Mouse (Mus musculus): ENCODE measurements around the gene Set. TPM values are rescaled to one million over a fixed set of nuclear protein-coding genes. Genes with fewer than 3 reads are reported as not detected.

Gene Set
- polyA plus RNA-seq, 1 experiment from 2014 or later: 659 TPM

DNA sequence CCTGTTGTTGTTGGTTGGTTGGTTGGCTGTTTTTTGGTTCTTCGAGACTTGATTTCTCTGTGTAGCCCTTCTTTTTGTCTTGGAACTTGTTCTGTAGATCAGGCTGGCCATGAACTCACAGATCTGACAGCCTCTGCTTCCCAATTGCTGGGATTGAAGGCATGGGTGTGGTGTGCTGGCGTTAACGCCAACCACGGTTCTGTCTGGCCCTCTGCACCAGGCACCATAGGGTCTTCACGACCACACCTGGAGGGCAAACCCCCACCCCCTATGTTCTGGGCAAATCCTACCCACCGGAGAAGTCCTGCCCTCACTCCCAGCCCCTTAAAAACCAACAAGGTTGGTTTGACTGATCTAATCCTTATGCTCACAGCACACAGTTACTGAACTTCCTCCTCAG, 19.8 kb downstream of the Set start:
- DNase-seq (ENCODE audit: low spot score) (no peak), ATAC-seq (replicated peaks; ENCODE audit: low FRiP score) (0 out of 2 replicates have a peak, but pooled peaks have one; percentile 3)
- peaks cover 5% of the 10 kb centered on the region; the same call in 1 of the 2 replicates for H3K36me3 ChIP-seq (ENCODE audit: control insufficient read depth, insufficient read depth, low read length)
- H3K27ac ChIP-seq (ENCODE audit: low read depth, low read length): no peak overlapping the region; the same call in 1 of the 2 replicates
- peaks cover 8% of the 10 kb centered on the region; the same call in 1 of the 2 replicates for H3K4me1 ChIP-seq (replicated peaks; ENCODE audit: control insufficient read depth, insufficient read depth, low read length)
- H3K4me3 ChIP-seq (ENCODE audit: low read depth, low read length): peak overlapping the region; percentile 71; the same call in 1 of the 2 replicates
- no peaks in the 10 kb centered on the region for H3K27me3 ChIP-seq (replicated peaks; ENCODE audit: control insufficient read depth, insufficient read depth, low read length)
- H3K4me2 ChIP-seq: peak overlapping the region; percentile 98
- H3K9me3 ChIP-seq (ENCODE audit: control insufficient read depth, low read length): no peaks in the 10 kb centered on the region
- peak overlapping the region; percentile 43; the same call in 1 of the 2 replicates for H3K9ac ChIP-seq (ENCODE audit: low read depth, low read length)
- WGBS: 58% methylated on average over 6 of the region's 6 CpGs

DNA sequence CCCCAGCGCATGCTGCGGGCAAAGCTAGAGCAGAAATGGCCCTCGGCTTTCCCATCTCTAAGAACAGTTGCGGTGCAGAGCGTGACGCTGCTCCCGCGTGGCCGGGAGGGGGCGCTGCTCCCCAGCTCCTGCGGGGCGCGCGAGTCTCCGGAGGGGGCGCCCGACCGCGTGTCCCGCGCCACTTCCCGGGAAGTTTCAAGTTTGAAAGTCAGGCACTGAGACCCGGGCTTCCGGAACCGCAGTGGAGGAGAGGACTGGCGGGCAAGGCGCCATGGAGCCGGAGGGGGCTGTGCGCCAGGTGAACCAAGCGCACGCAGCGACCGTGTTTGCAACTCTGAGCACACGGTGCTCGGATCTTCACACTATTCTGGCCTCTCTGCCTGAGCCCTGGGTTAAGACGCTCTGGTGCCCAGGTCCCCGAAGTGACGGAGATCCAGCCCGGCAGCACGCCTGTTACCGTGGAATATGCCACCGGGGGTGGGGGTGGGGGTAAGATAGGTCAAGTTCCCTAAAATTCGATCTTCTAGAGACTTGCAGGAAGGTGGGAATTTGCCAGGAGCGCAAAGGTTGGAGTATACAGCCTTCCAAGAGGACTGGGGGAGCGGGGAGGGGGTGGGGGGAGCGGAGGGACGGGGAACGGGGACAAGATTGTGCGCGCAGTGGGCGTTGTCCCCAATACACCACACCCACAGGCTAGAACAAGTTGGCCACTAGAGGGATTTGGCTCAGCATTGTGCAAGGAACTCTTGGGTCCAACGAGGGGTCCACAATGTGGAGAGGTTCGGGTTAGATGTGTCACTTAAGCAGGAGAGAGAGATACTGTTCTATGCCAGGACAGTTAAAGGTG, 20.5 kb downstream of the Set start, which contains the start of gene Pkn3:
Gene Pkn3, plus strand, starts transcription at position 183 of the 847 bp plus-strand sequence.
- H3K27ac ChIP-seq (ENCODE audit: low read depth, low read length): peak within 1 kb of the TSS; percentile 88
- under 1% methylated on average over 53 of the region's 53 CpGs for WGBS
- peaks cover 8% of the 10 kb centered on the region; the same call in 1 of the 2 replicates for H3K4me1 ChIP-seq (replicated peaks; ENCODE audit: control insufficient read depth, insufficient read depth, low read length)
- DNase-seq (ENCODE audit: low spot score) (peak; percentile 87), ATAC-seq (replicated peaks; ENCODE audit: low FRiP score) (peak; percentile 75)
- peak within 1 kb of the TSS; percentile 71 for H3K4me3 ChIP-seq (ENCODE audit: low read depth, low read length)
- no peaks in the 10 kb centered on the region for H3K27me3 ChIP-seq (replicated peaks; ENCODE audit: control insufficient read depth, insufficient read depth, low read length)
- H3K4me2 ChIP-seq: peak within 1 kb of the TSS; percentile 98
- no peaks in the 10 kb centered on the region for H3K9me3 ChIP-seq (ENCODE audit: control insufficient read depth, low read length)
- H3K9ac ChIP-seq (ENCODE audit: low read depth, low read length): peak within 1 kb of the TSS; percentile 82
- peaks cover 2% of the 10 kb centered on the region; the same call in 1 of the 2 replicates for H3K36me3 ChIP-seq (ENCODE audit: control insufficient read depth, insufficient read depth, low read length)

DNA sequence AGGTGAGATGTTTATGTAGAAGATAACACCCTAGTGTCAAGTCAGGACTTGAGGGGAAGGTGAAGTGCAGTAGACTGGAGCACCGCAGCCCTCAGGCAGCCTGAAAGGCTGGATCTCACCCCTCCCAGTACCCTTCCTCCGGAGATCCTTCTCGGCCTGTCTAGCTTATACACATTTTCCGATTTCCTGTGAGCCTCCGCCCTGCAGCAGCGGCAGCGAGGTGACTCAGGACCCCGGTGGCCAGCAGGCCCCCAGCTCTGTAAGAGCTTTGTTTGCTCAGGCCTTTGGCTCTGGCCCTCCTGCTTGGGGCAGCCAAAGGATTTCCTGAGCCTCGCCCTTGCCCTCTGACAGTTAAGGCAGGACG, 21.2 kb downstream of the Set start:
- H3K9ac ChIP-seq (ENCODE audit: low read depth, low read length): peak overlapping the region; percentile 82; the same call in 1 of the 2 replicates
- 15% methylated on average over 10 of the region's 10 CpGs for WGBS
- peak; percentile 24 for ATAC-seq (replicated peaks; ENCODE audit: low FRiP score)

DNA sequence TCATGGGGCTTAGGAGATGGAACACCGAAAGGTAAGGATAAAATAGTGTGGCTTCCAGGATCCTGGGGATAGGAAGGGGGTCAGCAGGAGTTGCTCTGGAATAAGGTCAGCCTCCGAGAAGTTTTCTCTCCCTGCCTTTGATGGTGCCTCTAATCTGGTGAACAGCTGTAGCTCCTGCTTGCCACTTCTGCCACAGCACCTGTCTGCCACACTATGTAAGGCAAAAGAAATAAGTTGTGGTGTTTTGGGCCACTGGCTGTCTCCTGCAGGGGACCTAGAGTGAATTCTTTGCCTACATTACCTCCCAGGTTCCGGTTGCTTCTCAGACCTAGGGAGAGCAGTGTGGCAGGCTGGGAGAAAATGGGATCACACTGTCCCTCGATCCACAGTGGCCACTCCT, 21.6 kb downstream of the Set start:
- Histone ChIP-seq H3K9me3 (ENCODE audit: control insufficient read depth, low read length) (no peaks in the 10 kb centered on the region), H3K36me3 (ENCODE audit: control insufficient read depth, insufficient read depth, low read length) (no peaks in the 10 kb centered on the region), H3K4me1 (replicated peaks; ENCODE audit: control insufficient read depth, insufficient read depth, low read length) (peaks cover 8% of the 10 kb centered on the region; the same call in 1 of the 2 replicates), H3K27me3 (replicated peaks; ENCODE audit: control insufficient read depth, insufficient read depth, low read length) (no peaks in the 10 kb centered on the region), H3K27ac (ENCODE audit: low read depth, low read length) (peak overlapping the region; percentile 88), H3K4me3 (ENCODE audit: low read depth, low read length) (no peak overlapping the region), H3K4me2 (peak overlapping the region; percentile 98), H3K9ac (ENCODE audit: low read depth, low read length) (peak overlapping the region; percentile 82; the same call in 1 of the 2 replicates)
- no peak for DNase-seq (ENCODE audit: low spot score)
- 76% methylated on average over 4 of the region's 4 CpGs for WGBS
- no peak for ATAC-seq (replicated peaks; ENCODE audit: low FRiP score)

More for the DNA sequence above, 21.2 kb downstream of the Set start:
- Histone ChIP-seq H3K9me3 (ENCODE audit: control insufficient read depth, low read length) (no peaks in the 10 kb centered on the region), H3K36me3 (ENCODE audit: control insufficient read depth, insufficient read depth, low read length) (no peaks in the 10 kb centered on the region), H3K27me3 (replicated peaks; ENCODE audit: control insufficient read depth, insufficient read depth, low read length) (no peaks in the 10 kb centered on the region), H3K4me2 (peak overlapping the region; percentile 98), H3K4me3 (ENCODE audit: low read depth, low read length) (peak overlapping the region; percentile 71), H3K4me1 (replicated peaks; ENCODE audit: control insufficient read depth, insufficient read depth, low read length) (peaks cover 8% of the 10 kb centered on the region; the same call in 1 of the 2 replicates), H3K27ac (ENCODE audit: low read depth, low read length) (peak overlapping the region; percentile 88)
- DNase-seq (ENCODE audit: low spot score): no peak

DNA sequence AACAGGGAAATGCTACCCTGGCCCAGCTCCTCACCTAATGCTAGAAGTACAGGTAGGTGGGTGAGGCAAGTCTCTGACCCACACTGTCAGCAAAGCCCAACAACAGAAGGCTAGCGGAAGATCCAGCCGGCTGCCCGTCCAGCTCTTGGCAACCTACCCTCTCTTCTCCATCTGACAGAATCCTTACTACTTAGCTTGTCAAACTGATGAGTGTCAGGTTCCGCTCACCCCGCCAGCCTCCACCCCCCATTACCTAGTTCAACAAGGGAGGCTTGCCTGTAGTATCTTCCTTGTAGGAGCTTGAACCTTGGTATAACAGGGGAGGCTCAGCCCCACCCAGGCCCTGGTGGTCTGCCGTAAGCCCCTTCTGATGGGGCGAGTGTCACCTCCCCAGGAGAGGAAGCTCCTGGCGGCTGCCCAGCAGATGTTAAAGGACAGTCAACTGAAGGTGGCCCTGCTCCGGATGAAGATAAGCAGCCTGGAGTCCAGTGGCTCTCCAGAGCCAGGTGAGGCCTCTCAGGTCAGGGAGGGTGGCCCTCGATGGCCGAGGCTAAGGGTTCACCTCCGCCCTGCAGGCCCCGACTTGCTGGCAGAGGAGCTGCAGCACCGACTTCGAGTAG, 23.1 kb downstream of the Set start:
- Histone ChIP-seq H3K9me3 (ENCODE audit: control insufficient read depth, low read length) (no peaks in the 10 kb centered on the region), H3K27ac (ENCODE audit: low read depth, low read length) (no peak overlapping the region), H3K36me3 (ENCODE audit: control insufficient read depth, insufficient read depth, low read length) (no peaks in the 10 kb centered on the region), H3K27me3 (replicated peaks; ENCODE audit: control insufficient read depth, insufficient read depth, low read length) (no peaks in the 10 kb centered on the region), H3K4me1 (replicated peaks; ENCODE audit: control insufficient read depth, insufficient read depth, low read length) (peaks cover 14% of the 10 kb centered on the region; the same call in 1 of the 2 replicates), H3K9ac (ENCODE audit: low read depth, low read length) (no peak overlapping the region; the same call in 1 of the 2 replicates), H3K4me3 (ENCODE audit: low read depth, low read length) (no peak overlapping the region), H3K4me2 (no peak overlapping the region)
- DNase-seq (ENCODE audit: low spot score) (no peak), ATAC-seq (replicated peaks; ENCODE audit: low FRiP score) (no peak)
- WGBS: 88% methylated on average over 15 of the region's 15 CpGs

DNA sequence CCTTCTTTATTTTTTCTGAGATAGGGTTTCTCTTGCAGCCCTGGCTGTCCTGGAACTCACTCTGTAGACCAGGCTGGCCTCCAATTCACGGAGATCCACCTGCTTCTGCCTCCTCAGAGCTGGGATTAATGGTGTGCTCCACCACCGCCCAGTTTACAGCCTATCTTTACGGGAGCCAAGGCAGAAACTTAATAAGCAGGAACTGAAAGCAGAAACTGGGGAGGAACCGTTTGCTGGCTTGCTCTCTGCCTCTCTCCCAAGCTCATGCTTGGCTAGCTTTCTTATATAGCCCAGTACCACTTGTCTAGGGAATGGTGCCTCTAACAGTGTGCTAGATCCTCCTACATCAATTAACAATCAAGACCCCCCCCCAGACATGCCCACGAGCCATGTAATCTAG, 26.9 kb downstream of the Set start:
- no peak for DNase-seq (ENCODE audit: low spot score)
- no peak for ATAC-seq (replicated peaks; ENCODE audit: low FRiP score)
- Histone ChIP-seq H3K9me3 (ENCODE audit: control insufficient read depth, low read length) (no peaks in the 10 kb centered on the region), H3K4me1 (replicated peaks; ENCODE audit: control insufficient read depth, insufficient read depth, low read length) (peaks cover 6% of the 10 kb centered on the region; the same call in 1 of the 2 replicates), H3K27ac (ENCODE audit: low read depth, low read length) (no peak overlapping the region), H3K9ac (ENCODE audit: low read depth, low read length) (no peak overlapping the region), H3K4me2 (peak overlapping the region; percentile 51), H3K36me3 (ENCODE audit: control insufficient read depth, insufficient read depth, low read length) (no peaks in the 10 kb centered on the region; the same call in 1 of the 2 replicates), H3K27me3 (replicated peaks; ENCODE audit: control insufficient read depth, insufficient read depth, low read length) (no peaks in the 10 kb centered on the region), H3K4me3 (ENCODE audit: low read depth, low read length) (no peak overlapping the region)
- WGBS: 52% methylated on average over 5 of the region's 5 CpGs

DNA sequence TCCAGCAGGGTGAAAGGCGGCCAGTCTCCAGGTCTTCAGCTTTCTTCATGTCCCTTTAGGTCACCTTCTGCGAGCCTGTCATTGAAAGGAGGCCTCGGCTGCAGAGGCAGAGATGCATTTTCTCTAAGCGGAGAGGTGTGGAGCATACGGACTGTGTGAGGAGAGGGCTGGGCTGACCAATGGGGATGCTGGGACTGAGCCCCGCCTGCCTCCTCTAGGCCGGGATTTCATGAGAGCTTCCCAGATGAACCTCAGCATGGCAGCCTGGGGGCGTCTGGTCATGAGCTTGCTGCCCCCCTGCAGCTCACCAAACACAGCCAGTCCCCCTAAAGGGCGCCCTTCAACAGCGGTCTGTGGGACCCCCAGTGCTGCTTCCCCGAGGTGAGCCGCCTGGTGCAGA, 27.5 kb downstream of the Set start:
- 34% methylated on average over 12 of the region's 12 CpGs for WGBS
- Histone ChIP-seq H3K27me3 (replicated peaks; ENCODE audit: control insufficient read depth, insufficient read depth, low read length) (no peaks in the 10 kb centered on the region), H3K4me2 (peak overlapping the region; percentile 51), H3K9ac (ENCODE audit: low read depth, low read length) (no peak overlapping the region), H3K4me3 (ENCODE audit: low read depth, low read length) (peak overlapping the region; percentile 14; the same call in 1 of the 2 replicates), H3K9me3 (ENCODE audit: control insufficient read depth, low read length) (no peaks in the 10 kb centered on the region), H3K4me1 (replicated peaks; ENCODE audit: control insufficient read depth, insufficient read depth, low read length) (peaks cover 6% of the 10 kb centered on the region; the same call in 1 of the 2 replicates), H3K36me3 (ENCODE audit: control insufficient read depth, insufficient read depth, low read length) (no peaks in the 10 kb centered on the region; the same call in 1 of the 2 replicates), H3K27ac (ENCODE audit: low read depth, low read length) (no peak overlapping the region)
- no peak for ATAC-seq (replicated peaks; ENCODE audit: low FRiP score)
- DNase-seq (ENCODE audit: low spot score): no peak

DNA sequence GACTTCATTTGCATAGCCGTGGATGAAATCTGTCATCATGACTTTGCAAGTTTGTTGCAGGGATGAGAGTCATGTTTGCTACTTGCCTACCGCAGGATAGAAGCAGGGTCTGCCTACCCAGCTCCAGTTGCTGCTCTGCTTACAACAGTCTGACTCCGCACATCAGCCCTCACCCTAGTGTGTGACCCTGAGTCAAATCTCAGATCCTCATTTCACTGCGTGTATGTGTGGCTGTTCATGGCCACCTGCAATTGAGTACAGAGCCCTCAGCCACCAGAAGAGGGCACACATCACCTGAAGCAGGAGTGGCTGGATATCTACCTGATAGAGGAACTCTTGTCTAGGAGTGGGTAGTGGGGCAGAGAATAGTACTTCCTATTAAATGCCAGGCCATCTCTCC, 30.1 kb downstream of the Set start:
- WGBS: 92% methylated on average over 4 of the region's 4 CpGs
- no peak overlapping the region for H3K9ac ChIP-seq (ENCODE audit: low read depth, low read length)
- peaks cover 9% of the 10 kb centered on the region for H3K4me1 ChIP-seq (replicated peaks; ENCODE audit: control insufficient read depth, insufficient read depth, low read length)
- no peak overlapping the region for H3K4me3 ChIP-seq (ENCODE audit: low read depth, low read length)
- no peak overlapping the region for H3K27ac ChIP-seq (ENCODE audit: low read depth, low read length)
- H3K36me3 ChIP-seq (ENCODE audit: control insufficient read depth, insufficient read depth, low read length): peaks cover 14% of the 10 kb centered on the region; the same call in 1 of the 2 replicates
- H3K4me2 ChIP-seq: no peak overlapping the region
- DNase-seq (ENCODE audit: low spot score) (no peak), ATAC-seq (replicated peaks; ENCODE audit: low FRiP score) (no peak)
- H3K27me3 ChIP-seq (replicated peaks; ENCODE audit: control insufficient read depth, insufficient read depth, low read length): no peaks in the 10 kb centered on the region
- no peaks in the 10 kb centered on the region for H3K9me3 ChIP-seq (ENCODE audit: control insufficient read depth, low read length)

Measured in liver, embryonic 11.5 days (tissue).